Mouse (Mus musculus): ENCODE data around the gene Ranbp6.

The Ranbp6 gene

DNA sequence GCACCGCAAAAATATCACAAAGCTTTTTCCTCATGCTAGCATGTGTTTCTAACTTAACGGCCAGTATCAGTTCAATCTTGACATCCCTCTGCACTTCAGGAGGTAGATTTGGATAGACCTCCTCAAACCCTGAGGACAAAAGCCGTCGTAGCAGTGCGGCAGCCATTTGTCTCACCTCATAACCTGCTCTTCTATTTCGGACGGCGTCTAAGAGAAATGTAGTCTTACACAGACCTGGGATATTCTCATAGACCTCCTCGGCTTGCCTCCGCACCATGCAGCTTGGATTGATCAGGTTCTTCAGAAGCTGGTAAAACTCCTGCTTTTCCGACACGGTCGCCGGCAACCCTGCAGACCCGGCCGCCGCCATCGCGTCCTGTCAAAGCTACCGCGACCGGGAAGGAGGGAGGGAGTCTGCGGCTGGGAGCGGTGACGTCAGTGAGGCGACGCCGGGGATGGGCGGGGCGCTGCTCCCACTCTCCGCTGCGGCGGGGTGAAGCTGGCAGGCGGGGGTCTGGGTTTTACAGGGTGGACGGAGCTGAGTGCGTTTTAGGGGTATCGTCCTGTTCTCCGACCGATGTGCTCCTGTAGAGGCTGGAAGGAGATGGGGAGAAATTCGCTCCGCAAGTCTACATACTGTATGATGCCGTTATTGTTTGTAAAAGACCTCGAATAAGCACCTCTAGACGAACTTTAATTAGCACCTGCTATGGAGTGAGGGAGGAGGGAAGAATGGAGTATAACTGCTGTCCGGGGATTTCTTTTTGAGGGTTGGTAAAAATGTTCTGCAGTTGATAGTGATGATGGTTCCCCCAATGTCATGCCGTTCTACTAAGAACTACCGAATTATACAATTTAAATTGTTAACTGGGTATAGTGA lies at the start of gene Ranbp6:
TSS of gene Ranbp6 (minus strand) at position 394 of the 880 bp plus-strand sequence.
- DNase-seq (ENCODE audit: low spot score in 2 of 2), result peak; percentile 84 to 89

DNA sequence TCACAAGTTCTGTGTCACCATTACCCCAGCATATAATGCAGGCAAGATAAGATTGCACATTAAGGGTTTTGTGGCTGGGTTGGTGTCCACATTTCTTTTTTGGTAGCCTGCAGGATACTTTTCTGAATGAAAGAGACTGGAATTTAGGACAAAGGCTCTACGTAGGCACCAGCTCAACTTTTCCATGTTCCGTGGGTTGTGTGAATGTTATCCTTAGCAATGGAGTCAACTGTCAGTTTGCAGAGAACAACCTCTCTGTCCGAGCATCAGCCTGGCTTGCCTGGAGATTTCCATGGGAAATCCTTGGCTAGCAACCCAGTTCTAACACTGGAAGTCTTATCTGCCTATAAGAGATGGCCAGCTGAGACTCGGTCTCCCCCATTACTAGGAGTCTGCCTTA lies 48.0 kb upstream of the Ranbp6 start:
- no peak for DNase-seq (ENCODE audit: low spot score in 2 of 2)

DNA sequence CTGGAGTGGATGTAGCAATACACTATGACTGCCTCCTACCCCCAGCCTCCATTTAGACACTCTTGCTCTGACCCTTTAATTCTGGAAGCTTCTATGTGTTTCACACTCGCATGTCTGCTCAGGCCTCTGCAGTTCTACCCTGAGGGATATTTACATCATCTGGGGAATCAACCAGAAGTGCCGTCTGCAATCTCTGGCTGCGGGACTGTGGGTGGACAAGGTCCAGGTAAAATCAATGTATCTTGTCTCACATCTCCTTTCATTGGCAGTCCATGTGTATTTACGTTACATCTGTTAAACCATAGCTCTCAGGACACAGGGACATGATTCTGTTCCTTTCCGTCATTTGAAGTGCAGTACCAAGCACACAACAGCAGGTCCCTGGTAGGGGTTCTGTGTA lies 44.5 kb upstream of the Ranbp6 start:
- DNase-seq (ENCODE audit: low spot score in 2 of 2), result no peak

DNA sequence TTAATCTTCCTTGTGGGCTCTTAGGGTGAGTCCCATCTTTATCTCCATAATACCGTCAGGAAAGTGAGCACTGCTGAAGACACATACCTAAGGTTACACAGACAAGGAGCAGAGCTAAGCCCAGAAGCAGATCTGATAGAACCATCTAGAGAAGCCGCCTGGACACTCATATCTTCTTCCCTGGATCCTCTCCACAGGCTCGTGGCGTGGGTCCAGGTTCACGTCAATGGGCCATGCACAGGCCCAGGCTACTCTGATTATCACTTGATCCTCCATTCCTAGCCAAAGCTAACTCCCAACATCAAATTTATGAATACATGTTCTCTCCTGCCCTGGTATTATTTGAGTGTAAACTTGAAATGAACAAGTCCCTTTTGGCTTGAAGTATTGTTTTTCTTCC lies 40.9 kb upstream of the Ranbp6 start:
- no peak for DNase-seq (ENCODE audit: low spot score in 2 of 2)

DNA sequence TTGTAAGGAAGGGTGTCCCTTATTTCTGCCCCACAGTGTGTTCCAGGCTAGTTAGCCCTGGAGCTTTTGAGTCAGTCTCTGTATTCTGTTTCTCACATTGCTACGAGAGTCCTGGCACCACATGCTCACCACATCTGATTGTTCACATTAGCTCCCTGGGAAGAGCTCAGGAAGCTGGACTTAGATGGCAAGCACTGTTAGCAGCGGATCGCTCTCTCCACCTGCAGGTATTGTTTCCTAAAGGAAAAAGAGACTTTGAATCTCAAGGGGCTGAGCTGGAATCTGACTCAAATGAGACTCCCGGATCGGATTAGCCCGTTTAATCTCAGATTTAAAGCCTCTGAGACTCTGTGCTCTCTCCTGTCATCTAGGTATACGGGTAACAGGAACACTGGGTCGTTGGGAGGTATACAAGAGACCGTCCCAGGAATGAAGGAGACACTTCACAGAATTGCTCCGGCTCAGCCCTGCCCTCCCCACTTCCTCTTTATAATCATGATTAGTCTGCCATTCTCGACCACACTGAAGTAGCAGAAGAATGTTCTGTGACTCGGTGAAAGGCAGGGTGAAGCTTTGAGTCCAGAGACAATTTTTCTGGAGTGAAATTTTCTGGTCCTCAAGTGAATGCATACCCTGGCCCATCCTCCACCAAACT lies 38.4 kb upstream of the Ranbp6 start:
- no peak for DNase-seq (ENCODE audit: low spot score in 2 of 2)

DNA sequence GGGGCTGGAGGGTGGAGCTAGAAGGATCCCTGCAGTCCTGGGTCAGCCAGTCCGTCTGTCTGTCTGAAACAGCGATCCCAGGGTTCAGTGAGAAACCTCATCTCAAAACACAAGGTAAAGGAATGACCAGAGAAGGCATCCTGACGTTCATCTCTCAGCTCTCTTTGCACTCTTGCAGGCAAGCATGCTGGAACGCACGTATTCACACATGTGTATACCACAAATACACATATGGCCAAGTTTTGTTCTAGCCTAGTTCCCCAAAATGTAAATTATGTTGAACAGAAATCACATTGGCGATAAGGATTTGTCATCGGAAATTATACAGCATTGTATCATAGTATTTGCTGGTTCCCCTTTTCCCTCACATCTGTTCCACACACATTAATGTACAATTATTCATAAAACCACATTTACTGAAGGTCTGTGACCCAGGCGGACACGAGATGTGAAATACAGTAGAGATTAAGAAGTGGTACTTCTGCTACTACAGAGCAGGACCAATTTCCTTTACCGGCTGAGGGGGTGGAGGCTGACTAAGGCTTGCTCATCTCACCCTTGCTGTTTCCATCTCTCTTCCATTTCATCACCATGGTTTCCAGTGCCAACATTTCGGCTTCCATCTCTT lies 37.3 kb upstream of the Ranbp6 start:
- DNase-seq (ENCODE audit: low spot score in 2 of 2), result no peak

DNA sequence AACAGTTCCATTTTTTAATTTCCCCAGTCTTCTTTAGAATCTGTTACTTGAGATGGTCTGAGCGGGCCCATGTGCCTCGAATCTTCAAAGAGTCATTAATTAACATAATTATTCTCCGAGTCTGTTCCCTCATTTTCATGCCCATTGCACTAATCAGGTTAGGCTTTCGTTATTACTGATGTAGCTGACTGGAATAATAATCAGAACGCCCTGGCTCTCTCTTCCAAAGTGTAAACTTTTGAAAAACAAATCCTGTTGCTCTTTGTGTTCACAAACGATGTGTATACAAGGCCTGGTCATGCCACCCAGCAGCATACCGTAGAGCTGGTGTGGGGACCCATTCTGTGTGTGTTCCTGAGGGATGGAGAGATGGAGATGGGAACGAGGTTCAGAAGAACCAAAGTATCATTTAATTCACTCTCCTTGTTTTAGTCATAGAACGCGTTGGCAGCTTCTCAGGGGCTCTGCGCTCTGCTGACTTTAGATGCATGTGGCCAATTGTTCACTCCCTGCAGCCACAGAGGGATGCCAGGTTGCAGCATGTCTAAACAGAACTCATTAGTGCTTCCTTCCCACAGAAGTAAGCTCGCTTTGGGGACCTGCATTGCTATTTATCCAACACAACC lies 31.4 kb upstream of the Ranbp6 start:
- no peak for DNase-seq (ENCODE audit: low spot score in 2 of 2)

DNA sequence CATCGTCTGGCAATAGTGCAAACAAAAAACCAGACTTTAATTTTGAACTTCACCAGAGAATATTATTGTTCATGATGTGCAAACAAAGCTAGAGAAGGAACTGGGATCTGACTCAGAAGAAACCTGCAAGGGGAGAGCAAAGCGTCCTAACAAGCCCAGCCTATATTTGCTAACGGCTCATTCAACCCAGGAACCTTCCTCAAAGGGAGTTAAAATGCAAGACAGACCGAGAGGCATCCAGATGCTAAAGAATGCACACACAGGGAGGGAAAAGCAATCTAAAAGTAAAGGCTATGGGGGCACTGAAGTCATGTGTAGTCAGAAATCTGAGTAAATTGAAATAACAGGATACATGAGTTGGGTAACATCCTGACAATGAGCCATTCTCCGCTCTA lies 30.9 kb upstream of the Ranbp6 start:
- DNase-seq (ENCODE audit: low spot score in 2 of 2), result no peak

DNA sequence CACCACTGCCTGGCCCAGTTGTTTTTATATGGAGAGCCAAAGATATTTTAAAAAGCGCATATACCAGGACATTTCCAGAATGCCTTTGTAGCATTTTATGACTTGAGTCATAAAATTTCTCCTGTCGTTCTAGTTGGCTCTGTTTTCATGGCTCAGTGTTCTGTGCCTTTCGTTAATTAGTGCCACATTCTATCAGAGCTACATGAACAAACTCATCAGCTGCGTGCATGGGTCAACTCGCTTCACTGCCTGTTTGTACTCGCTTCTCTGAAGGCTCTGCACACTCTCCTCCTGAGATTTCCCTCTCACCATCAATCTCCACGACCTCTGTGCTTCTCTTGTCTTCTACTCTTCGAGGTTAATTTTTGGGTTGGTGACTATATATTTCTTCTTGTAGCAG lies 30.2 kb upstream of the Ranbp6 start:
- DNase-seq (ENCODE audit: low spot score in 2 of 2), result no peak

DNA sequence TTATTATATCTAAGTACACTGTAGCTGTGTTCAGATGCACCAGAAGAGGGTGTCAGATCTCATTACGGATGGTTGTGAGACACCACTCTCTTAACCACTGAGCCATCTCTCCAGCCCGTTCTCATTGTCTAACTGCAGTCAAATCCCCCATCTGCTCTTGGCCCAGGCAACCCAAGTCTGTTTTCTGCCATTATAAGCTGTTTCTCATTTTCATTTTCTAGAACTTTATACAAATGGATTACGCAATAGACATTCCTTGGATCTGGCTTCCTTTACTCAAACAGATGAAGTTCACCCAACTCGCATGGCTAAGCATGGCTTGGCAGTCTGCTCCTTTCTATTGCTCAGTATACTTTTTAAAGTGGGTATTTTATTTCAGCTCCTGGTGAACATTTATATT lies 27.9 kb upstream of the Ranbp6 start:
- DNase-seq (ENCODE audit: low spot score in 2 of 2), result no peak

DNA sequence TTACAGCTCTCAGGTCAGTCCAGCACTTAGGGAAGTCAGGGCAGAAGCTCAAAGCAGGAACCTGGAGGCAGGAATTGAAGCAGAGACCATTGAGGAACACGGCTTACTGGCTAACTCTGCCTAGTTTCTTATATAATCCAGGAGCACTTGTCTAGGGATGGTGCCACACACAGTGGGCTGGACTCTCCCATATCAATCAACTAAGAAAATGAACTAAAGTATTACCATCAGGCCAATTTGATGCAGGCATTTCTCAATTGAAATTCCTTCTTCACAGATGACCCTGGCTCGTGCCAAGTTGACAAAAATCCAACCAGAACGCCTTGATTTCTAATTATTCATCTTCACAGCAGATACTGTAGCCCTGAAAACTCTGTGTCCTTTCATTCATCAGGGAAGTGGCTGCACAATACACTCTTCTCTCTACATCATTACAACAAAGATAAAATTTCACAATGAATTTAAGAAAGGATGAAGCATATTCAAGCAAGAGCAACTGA lies 25.9 kb upstream of the Ranbp6 start:
- DNase-seq (ENCODE audit: low spot score in 2 of 2), result no peak

DNA sequence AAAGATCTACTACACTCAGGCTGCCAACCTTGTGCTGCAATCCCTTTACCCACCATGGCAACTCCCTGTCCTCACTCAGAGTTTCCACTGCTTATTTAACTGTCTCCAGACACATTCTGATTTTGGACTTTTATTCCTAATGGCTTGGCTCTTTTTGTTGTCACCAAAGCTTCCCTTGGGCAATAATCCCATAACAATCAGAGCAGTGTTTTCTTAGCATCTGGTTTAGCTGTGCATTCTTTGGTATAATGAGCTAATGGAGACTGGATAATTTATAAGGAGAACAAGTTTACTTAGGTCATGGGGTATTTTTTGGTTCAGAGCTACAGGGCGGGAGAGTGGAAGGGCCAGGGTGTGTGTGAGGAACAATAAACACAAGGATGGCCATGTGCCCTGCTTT lies 25.4 kb upstream of the Ranbp6 start:
- no peak for DNase-seq (ENCODE audit: low spot score in 2 of 2)

DNA sequence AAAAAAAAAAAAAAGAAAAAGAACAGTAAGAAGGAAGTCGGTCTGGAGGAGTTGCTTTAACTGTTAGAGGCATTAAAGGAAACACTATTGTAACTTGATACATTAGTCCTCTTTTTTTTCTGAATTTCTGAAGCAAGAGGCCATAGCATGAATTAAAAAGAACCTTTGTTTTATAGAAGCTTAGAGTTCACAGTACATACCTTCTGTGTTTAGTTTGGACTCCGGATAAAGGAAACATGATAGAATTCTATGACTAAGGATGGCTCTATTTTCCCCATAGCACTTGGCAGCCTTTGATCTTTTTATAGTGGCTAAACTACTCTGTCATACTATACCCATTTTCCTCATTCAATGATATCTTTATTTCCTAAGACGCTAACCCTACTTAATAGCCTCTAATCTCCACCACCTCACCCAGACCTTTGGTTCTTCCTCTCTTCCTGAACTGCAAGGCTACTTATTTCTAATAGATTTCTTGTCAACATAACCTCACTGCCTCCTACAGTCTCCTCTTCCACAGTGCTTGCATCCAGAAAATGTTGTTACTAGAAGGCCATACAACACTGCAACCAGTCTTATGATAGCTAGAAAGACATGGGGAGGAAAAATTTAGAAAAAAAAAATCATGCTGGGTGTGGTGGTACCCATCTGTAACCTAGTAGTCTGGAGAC lies 22.7 kb upstream of the Ranbp6 start:
- no peak for DNase-seq (ENCODE audit: low spot score in 2 of 2)

DNA sequence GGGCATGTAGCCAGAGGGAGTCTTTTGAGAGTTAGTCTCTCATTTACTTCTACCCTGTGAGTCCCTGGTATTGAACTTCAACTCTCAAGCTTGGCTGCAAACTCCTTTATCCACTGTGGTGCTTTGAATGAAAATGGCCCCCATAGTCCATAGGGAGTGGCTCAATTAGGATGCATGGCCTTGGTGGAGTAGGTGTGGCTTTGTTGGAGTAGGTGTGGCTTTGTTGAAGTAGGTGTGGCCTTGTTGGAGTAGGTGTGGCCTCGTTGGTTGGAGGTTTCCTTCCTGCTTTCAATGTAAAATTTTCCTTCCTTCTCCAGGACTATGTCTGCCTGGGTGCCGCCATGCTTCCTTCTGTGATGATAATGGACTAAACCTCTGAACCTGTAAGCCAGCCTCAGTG lies 18.1 kb upstream of the Ranbp6 start:
- no peak for DNase-seq (ENCODE audit: low spot score in 2 of 2)

DNA sequence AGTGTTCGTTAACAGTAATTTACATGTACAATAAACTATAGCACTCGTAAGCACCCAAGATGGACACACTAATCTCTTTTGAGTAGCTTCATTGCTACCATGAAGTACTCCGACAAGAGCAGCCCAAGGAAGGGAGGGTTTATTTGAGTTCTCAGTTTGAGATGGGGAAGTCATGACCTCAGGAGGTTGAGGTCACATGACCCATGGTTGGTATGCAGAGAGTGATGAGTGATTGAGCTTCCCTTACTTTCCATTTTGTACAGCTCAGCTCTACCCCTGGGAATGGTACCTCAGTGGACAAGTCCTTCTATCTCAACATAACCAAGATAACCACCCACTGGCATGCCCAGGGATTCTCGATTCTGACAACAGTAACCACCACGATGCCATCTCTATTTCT lies 15.8 kb upstream of the Ranbp6 start:
- DNase-seq (ENCODE audit: low spot score in 2 of 2), result no peak

DNA sequence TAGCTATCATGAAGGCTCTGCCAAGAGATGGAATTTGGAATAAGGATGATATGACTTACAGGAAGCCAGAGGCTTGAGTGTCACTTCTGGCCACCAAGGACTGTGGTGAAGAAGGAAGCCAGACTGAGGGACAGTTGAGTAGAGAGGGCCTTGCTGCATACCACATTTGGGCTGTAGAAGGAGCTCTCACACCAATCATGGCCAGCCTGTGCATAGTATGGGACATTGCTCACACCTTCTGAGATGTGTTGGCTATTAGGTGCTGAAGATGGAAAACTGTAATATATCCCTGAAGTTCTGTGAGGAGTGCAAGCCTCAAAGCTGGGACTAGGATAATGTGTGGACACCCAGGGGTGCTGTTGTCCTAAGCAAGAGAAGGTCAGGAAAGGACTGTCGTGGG lies 13.9 kb upstream of the Ranbp6 start:
- DNase-seq (ENCODE audit: low spot score in 2 of 2), result no peak

DNA sequence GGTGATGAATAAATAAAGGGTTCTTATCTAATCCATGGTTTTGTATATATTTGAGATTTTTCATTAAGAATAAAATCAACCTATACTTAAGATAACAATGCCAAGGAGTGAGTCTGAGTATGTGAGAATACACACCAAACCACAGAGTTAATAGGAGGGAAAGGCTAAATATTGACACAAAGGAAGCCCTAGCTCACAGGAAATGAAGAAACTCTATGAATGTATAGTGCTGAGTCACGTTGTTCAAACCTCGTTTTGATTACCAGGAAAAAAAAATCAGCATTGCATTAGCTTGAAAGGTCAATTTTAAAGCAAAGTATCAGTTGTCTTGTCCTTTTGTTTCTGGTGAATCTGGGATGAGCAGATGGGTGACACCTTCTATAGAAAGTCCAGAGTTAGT lies 12.2 kb upstream of the Ranbp6 start:
- DNase-seq (ENCODE audit: low spot score in 2 of 2), result no peak

DNA sequence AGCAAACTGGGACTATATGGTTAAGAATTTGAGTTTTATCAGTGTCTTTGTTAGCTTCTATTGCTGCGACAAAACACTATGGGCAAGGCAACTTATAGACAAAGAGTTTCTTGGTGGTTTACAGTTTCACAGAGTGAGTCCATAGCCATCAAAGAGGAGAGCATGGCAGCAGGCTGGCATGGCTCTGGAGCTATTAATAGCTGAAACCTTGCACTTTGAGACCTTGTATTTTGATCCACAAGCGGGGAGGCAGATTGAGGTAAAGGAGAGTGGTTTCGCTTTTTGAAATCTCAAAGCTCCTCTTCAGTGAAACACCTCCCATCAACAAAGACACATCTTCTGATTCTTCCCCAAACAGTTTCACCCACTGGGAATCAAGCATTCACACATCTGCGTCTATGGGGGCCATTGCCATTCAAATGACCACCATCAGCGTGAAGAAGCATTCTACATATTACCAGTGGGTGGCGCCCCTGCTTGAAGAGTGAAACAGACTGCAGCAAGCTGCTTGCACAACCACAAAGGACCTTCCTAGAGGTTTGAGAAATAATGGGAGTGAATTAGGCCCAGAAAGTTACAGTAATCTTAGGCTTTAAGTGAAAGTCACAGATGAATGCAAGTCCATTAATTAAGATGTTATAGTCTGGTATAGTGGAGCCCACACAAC lies 11.4 kb upstream of the Ranbp6 start:
- DNase-seq (ENCODE audit: low spot score in 2 of 2), result peak; percentile 7 to 39

DNA sequence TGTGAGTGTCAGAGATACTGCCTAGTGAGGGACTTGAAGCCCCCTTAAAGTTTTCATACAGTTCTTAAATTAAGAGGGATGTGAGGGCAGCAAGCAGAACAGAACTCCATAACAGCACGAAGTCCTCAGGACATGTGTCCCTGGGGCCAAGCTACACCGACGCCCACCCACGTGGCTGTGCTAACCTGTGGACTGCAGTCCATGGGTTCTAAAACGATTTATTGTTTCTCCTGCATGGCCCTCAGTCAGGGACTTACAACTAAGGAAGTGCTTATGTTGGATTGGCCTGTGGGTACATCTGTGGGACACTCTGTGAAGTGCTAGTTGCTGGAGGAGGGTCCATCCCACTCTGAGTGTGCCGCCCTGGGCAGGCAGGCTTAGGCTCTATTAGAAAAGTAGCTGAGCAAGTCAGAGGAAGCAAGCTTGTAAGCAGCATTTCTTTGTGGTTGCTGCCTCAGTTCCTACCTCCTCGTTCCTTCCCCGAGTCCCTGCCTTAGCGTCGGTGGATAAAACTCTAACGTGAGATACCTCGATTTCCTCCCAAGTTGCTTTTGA lies 10.8 kb upstream of the Ranbp6 start:
- no peak for DNase-seq (ENCODE audit: low spot score in 2 of 2)

DNA sequence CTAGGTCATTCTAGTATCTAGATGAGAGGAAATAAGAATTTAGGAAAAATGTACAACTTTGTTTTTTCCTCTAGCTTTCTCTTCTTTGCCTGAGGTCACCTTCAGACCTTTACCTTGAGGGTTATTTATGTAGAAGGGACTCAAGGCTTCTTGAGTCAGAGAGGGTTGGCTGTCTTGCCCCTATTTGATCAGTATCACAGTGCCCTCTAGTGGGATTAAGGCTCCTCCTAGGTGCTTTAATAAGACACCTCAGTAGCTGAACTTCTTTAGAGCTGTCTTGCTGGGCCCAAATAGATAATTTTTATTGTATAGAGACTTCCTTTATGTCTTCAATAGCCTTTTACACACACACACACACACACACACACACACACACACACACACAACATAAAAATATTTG lies 8.2 kb upstream of the Ranbp6 start:
- DNase-seq (ENCODE audit: low spot score in 2 of 2), result peak; percentile 43 to 44

DNA sequence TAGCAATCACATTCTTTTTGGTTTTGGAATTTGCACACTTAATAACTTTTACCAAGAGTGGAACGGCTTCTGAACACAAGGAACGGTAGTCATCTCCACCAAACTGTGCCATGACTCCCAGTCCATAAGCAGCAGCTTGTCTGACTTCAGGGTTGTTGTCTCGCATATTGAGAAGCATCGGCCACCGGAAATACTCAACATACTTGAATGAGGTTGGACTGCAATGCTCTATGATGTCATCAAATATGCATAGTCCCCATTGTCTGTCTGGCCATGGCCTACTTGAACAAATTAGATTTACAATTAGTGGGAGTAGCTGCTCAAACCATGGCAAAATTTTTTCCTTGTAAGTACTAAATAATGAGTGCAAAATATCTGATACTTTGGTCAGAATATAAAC lies 2.8 kb downstream of the Ranbp6 start:
- no peak for DNase-seq (ENCODE audit: low spot score in 2 of 2)

Measured in natural killer cell, adult 2 months (primary cell).